Mouse (Mus musculus): ENCODE measurements around the gene 2310022B05Rik.

DNA sequence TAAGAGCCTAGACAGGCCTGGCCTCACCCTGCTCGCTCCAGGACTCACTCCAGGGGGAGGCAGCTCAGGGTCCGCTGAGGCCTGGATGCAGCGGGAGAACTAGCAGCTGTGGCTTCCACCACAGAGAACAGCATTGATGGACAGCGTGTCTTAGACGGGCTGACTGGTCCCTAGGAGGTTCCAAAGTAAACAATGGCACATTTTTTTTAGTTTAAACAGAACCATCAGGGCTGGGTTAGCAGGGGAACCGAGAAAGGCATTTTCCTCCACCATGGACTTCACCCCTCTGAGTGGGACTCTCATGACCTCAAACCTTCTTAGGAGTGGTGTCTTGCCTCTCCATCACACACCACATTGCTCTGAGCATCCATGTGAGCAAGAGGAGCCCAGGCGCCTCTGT lies 31.2 kb downstream of the 2310022B05Rik start:
- TF ChIP-seq CTCF (conservative IDR thresholded peaks at IDR 0.05; ENCODE audit: low read length) = no peak
- TF ChIP-seq NANOG (IDR thresholded peaks at IDR 0.05; ENCODE audit: borderline replicate concordance, low read length) = no peak
- TF ChIP-seq POU5F1 (IDR thresholded peaks at IDR 0.05; ENCODE audit: borderline replicate concordance, low read length) = no peak
